Mouse (Mus musculus) small intestine, adult 2 months (tissue): ENCODE results near the gene Sos2.

Source experiments
- CTCF ChIP-seq: fragments of 200-500 bp; IDR thresholded peaks from 2 replicates; pipeline ENCODE4 v1.5.1; 2012; ENCODE audit warnings: low read depth, mild to moderate bottlenecking, control low read depth, inconsistent platforms, low read length, moderate library complexity, mixed read lengths; ENCODE audit not compliant: insufficient replicate concordance, insufficient read length; ENCODE audit errors: extremely low read depth
- POLR2A ChIP-seq: fragments of 200-500 bp; IDR thresholded peaks from 2 replicates; pipeline ENCODE4 v1.6.1; 2012; ENCODE audit warnings: low read depth, mild to moderate bottlenecking, control low read depth, inconsistent platforms, low read length, moderate library complexity

- TF ChIP-seq CTCF (no peak), POLR2A (no peak)
These were observed 41.2 kb upstream of the Sos2 start for GRCm38 (mm10) chr12:69722857-69723256.
